Mouse (Mus musculus) liver, embryonic 14.5 days (tissue): ENCODE measurements around the gene Tbc1d10b. TPM values are rescaled to one million over a fixed set of nuclear protein-coding genes. Genes with fewer than 3 reads are reported as not detected.
A peak's percentile ranks its signal among the peaks of the same experiment; 100 is the strongest.

ENCODE experiments used
- ATAC-seq: fragments of 200-750 bp; cut with Nextera tagmentation; 2 replicates; pipeline ENCODE4 v1.8.0; 2017; ENCODE audit warnings: moderate number of reproducible peaks, mild to moderate bottlenecking, moderate library complexity; ENCODE audit not compliant: insufficient read depth
- DNase-seq, 3 experiments: peaks; one replicate each; pipeline ENCODE4 v3.0.0-alpha.2; 2012 to 2013; ENCODE audit warnings: low read depth in 3 of 3, low spot score in 3 of 3
- H3K27ac ChIP-seq: fragments of 300-500 bp; sonication (generic); 2 replicates; pipeline ENCODE4 v1.5.1; 2014; ENCODE audit warnings: moderate library complexity, mild to moderate bottlenecking, control low read depth, inconsistent platforms
- H3K27me3 ChIP-seq: fragments of 300-500 bp; sonication (generic); 2 replicates; pipeline ENCODE4 v1.6.1; 2014; ENCODE audit warnings: mild to moderate bottlenecking, low read length, moderate library complexity; ENCODE audit not compliant: control insufficient read depth, insufficient read depth
- H3K36me3 ChIP-seq: fragments of 300-500 bp; sonication (generic); replicated peaks from 2 replicates; pipeline ENCODE4 v1.6.1; 2014; ENCODE audit warnings: low read depth; ENCODE audit not compliant: control insufficient read depth, insufficient read depth
- H3K4me1 ChIP-seq, 2 experiments: fragments of 200-500 bp in 1 of 2; fragments of 300-500 bp in 1 of 2; sonication (generic) in 1 of 2; replicated peaks; 2 replicates each; pipeline ENCODE4 v1.6.1; 2012 to 2014; ENCODE audit warnings: antibody characterized with exemption in 1 of 2, inconsistent platforms in 1 of 2, low read length in 1 of 2; ENCODE audit not compliant: control insufficient read depth in 2 of 2, insufficient read depth in 2 of 2
- H3K4me2 ChIP-seq: fragments of 300-500 bp; sonication (generic); 2 replicates; pipeline ENCODE4 v1.6.1; 2014; ENCODE audit warnings: low read depth, mild to moderate bottlenecking, control low read depth, moderate library complexity
- H3K4me3 ChIP-seq, 2 experiments: fragments of 200-500 bp in 1 of 2; fragments of 300-500 bp in 1 of 2; sonication (generic) in 1 of 2; 2 replicates each; pipeline ENCODE4 v1.5.1; 2012 to 2014; ENCODE audit warnings: low read depth in 2 of 2, low read length in 2 of 2, mild to moderate bottlenecking in 2 of 2, control low read depth in 1 of 2, inconsistent platforms in 1 of 2, moderate library complexity in 1 of 2; ENCODE audit not compliant: insufficient read depth in 1 of 2
- H3K9ac ChIP-seq: fragments of 300-500 bp; sonication (generic); replicated peaks from 2 replicates; pipeline ENCODE4 v1.6.1; 2014; ENCODE audit warnings: mild to moderate bottlenecking, control low read depth, moderate library complexity
- H3K9me3 ChIP-seq: fragments of 300-500 bp; sonication (generic); 2 replicates; pipeline ENCODE4 v1.6.1; 2016; ENCODE audit warnings: low read length, mixed read lengths; ENCODE audit not compliant: control insufficient read depth
- CTCF ChIP-seq: IDR thresholded peaks from 2 replicates; pipeline ENCODE4 v1.5.1; 2016; ENCODE audit warnings: antibody characterized with exemption, low read depth, control low read depth
- EP300 ChIP-seq: IDR thresholded peaks from 2 replicates; pipeline ENCODE4 v1.6.1; 2016; ENCODE audit warnings: antibody characterized with exemption, low read depth
- WGBS: fragments of 180-500 bp; shearing (Covaris S2); extraction: QIAGEN DNeasy Blood & Tissue Kit; methylation state at CpG from one replicate; pipeline ENCODE4 v1.1.7; 2014; ENCODE audit not compliant: insufficient replicate concordance; 5-methylcytosine and 5-hydroxymethylcytosine counted together
- polyA plus RNA-seq, 2 experiments: library from polyadenylated mRNA; depleted of rRNA in 1 of 2; stranded (reverse) in 1 of 2; unstranded in 1 of 2; fragments of >200 nt; fragmentation: Nextera tagmentation in 1 of 2; extraction: Ambion mirVana in 1 of 2; gene quantifications; 2 replicates each; pipeline versions ENCODE4 v1.2.1 to v1.2.3; 2012 to 2014

Tbc1d10b gene
- polyA plus RNA-seq, 2 experiments: 10.9 to 15.5 TPM

- H3K36me3 ChIP-seq: no peaks in the 10 kb centered on the region; the same call in 1 of the 2 replicates
- peak overlapping the region; percentile 91 for H3K4me2 ChIP-seq
- DNase-seq (no peak), ATAC-seq (no peak)
- no peaks in the 10 kb centered on the region for H3K27me3 ChIP-seq
- WGBS: 75% methylated on average over 5 of the region's 5 CpGs
- H3K9ac ChIP-seq: peak overlapping the region; percentile 99
- H3K4me1 ChIP-seq: peaks cover 15 to 16% of the 10 kb centered on the region in 2 experiments
- H3K27ac ChIP-seq: peak overlapping the region; percentile 85
- peak overlapping the region; percentile 21 to 95 for H3K4me3 ChIP-seq
- TF ChIP-seq EP300 (no peak), CTCF (no peak)
- no peaks in the 10 kb centered on the region for H3K9me3 ChIP-seq
Observed at GRCm38 (mm10) chr7:127209851-127210250, 1.6 kb upstream of the Tbc1d10b start.

DNA sequence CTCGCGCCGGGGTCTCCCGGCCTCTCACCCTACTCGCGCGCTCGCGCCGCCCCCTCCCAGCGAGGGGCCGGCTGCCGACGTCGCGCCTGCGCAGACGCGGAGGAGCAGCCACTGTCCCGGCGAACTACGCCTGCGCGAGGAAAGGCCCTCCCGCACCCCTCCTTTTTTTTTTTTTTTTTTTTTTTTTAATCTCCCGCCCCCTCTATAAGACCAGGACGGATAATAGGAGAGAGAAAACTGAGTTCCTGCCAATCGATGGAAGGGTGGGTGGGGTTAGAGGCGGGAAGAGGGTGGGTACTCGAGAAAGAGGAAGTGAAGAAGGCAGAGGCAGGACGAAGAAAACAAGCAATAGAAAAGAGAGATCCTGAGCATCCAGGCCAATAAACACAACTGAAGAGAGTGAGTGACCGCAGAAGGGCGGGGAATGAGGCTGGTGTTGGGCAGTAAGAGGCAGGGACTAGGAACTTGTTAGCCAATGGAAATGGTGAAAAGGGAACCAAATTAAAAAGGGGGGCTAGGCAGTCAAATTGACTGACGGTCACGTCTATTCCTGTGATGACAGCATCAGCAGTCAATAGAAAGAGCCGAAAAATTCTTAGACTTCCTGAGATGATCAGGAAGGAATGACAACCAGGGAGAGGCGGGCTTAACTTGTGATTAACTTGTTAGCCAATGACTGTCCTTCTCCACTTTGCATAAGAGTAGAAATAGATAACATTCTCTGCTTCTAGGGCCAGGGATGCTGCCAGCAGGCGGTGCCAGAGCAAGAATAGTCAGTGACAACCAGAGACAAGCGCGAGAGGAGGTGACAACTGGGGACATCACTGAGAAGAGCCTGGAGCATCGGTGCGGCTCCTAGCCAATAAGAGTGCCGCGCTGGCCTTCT, 528 bp upstream of the Tbc1d10b start, which contains the start of gene Mylpf:
Gene Mylpf, plus strand, starts transcription at position 338 of the 886 bp plus-strand sequence.
- Histone ChIP-seq H3K9ac (peak within 1 kb of the TSS; percentile 99), H3K27ac (peak within 1 kb of the TSS; percentile 85), H3K4me1 (peaks cover 15 to 16% of the 10 kb centered on the region in 2 experiments), H3K4me2 (peak within 1 kb of the TSS; percentile 91), H3K27me3 (no peaks in the 10 kb centered on the region), H3K9me3 (no peaks in the 10 kb centered on the region), H3K36me3 (no peaks in the 10 kb centered on the region; the same call in none of the 2 replicates), H3K4me3 (peak within 1 kb of the TSS; percentile 78 to 95)
- DNase-seq (peak; percentile 94 to 97 (median 95)), ATAC-seq (peak; percentile 85)
- TF ChIP-seq CTCF (peak; percentile 88), EP300 (no peak)
- WGBS: 0% methylated on average over 36 of the region's 44 CpGs

GRCm38 (mm10) chr7:127207374-127208294, 634 bp downstream of the Tbc1d10b start:
- peak overlapping the region; percentile 78 to 95 for H3K4me3 ChIP-seq

DNA sequence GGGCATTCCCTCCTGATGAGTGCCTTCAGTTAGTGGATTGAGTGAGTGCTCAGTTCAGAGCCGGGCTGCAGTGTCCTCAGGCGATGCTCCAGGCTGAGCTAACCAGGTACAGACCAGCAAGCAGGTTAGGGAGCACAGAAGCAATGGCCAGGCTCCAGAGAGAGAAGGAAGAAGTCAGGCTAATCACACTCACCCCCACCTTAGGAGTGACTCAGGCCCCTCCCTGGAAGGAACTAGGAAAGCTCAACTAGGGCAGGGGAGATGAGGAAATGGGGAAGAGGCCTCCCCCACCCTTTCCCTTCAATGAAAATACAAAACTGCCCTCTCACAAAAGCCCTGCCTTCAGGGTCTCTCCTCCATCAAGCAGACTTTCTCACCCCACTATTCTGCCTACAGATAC, 1.7 kb downstream of the Tbc1d10b start:
- peak overlapping the region; percentile 91 for H3K4me2 ChIP-seq
- H3K36me3 ChIP-seq: peaks cover 19% of the 10 kb centered on the region
- peak overlapping the region; percentile 78 to 95 for H3K4me3 ChIP-seq
- H3K27me3 ChIP-seq: no peaks in the 10 kb centered on the region
- no peak for DNase-seq
- WGBS: 20% methylated on average over 2 of the region's 2 CpGs
- no peak for ATAC-seq
- peak overlapping the region; percentile 85 for H3K27ac ChIP-seq
- TF ChIP-seq EP300 (no peak), CTCF (no peak)
- peaks cover 15 to 16% of the 10 kb centered on the region in 2 experiments for H3K4me1 ChIP-seq
- no peaks in the 10 kb centered on the region for H3K9me3 ChIP-seq
- H3K9ac ChIP-seq: peak overlapping the region; percentile 99

More at GRCm38 (mm10) chr7:127207374-127208294, 634 bp downstream of the Tbc1d10b start:
- peak overlapping the region; percentile 91 for H3K4me2 ChIP-seq
- ATAC-seq (no peak), DNase-seq (no peak)
- peak overlapping the region; percentile 99 for H3K9ac ChIP-seq
- under 1% methylated on average over 53 of the region's 53 CpGs for WGBS
- H3K27ac ChIP-seq: peak overlapping the region; percentile 85
- peaks cover 10% of the 10 kb centered on the region for H3K36me3 ChIP-seq
- peaks cover 15 to 16% of the 10 kb centered on the region in 2 experiments for H3K4me1 ChIP-seq
- TF ChIP-seq EP300: no peak
- TF ChIP-seq CTCF: no peak
- no peaks in the 10 kb centered on the region for H3K27me3 ChIP-seq
- no peaks in the 10 kb centered on the region for H3K9me3 ChIP-seq
